Mouse (Mus musculus) adrenal gland, postnatal 25 days (tissue): ENCODE data around the gene Rnf216. TPM values are rescaled to one million over a fixed set of nuclear protein-coding genes. Genes with fewer than 3 reads are reported as not detected.

Experiments used
- DNase-seq: peaks from one replicate; pipeline ENCODE4 v3.0.0; 2021; ENCODE audit warnings: mixed read lengths
- microRNA-seq, 2 experiments: library from miRNA; unstranded; fragments of <30 nt; microRNA quantifications; one replicate each; pipeline ENCODE4 v1.2.0; 2021
- total RNA-seq: library from RNA; stranded (reverse); gene quantifications from 2 replicates; pipeline ENCODE4 v1.2.3, GENCODE M21; 2021

Rnf216 gene
- total RNA-seq, 1 experiment from 2014 or later = 58.8 TPM

DNA sequence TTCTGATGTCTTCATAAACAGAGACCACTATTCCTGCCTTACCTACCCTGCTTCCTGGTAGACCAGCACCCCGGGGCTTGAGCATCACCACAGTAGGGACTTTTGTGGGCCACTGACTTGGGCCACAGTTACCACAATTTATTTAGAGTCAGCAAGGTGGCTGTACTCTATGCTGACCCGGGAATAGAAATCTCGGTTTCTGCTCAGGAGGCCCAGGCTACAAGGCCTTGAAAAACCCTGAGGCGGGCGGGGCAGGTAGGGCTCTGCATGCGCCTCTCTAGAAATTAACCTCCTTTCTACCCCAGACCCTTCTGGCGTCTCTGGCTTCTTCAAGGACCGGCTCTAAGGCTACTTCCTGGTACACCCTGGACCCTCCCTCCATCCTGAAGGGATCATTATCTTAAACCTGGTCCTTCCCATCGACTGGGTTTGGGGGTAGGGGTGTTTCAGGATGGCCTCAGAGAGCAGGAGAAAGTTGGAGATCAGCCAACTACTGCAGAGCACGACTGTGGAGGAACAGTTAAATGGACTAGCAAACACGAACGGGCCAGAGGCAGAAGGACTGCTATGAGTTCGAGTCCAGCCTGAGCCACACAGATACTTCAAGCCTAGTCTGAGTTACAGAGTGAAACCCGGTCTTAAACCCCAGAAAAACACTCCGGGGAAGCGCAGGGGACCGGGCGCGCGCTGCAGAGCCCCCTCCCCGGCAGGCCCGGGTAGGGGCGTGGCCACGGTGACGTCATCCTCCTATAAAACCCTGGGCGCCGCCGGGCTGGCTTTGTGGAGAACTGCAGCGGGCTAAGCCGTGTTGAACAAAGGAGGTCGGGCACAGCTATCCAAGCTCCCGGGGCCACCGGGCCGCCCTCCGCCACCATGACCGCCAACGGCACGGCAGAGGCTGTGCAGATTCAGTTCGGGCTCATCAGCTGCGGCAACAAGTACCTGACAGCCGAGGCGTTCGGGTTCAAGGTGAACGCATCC, 152.9 kb downstream of the Rnf216 start, which contains the start of gene Fscn1:
Fscn1 (plus strand) TSS at position 768 of the 981 bp plus-strand sequence.
- DNase-seq = peak; percentile 88

DNA sequence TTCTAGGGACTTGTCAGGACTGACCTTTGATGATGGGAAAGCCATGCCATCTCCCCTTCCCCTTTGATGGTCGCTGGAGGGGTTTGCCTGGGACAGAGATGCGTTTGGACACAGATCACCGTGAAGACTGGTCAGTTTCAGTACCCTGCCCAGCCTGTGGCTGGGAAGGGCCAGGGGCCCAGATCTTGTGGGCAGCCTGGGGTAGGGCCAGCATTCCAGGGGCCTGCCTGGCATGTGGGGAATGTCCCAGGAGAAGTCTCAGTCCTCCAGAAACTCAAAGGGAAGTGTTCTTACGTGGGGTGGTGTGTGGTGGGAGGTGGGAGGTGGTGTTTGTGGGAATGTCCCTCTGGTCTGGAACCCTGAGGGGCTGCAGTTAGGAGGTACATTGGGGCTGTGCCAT, 153.6 kb downstream of the Rnf216 start:
- no peak for DNase-seq

DNA sequence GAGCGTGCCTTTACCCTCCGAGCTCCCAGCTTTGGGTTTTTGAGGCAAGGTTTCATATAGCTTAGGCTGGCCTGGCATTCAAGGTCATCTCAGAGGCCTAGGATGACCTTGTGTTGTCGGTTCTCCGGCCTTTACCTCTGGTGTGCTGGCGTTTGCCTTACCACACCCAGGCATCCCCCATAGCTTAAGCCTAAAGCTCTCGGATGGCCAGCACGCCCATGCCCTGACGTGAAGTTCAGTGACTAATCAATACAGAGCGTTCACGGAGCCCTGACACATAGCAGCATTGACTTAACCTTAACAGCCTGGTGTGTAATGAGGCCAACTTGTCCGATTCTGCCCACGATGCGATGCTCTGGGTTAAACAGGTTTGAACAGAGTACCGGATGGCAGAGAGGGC, 154.3 kb downstream of the Rnf216 start:
- DNase-seq = no peak

DNA sequence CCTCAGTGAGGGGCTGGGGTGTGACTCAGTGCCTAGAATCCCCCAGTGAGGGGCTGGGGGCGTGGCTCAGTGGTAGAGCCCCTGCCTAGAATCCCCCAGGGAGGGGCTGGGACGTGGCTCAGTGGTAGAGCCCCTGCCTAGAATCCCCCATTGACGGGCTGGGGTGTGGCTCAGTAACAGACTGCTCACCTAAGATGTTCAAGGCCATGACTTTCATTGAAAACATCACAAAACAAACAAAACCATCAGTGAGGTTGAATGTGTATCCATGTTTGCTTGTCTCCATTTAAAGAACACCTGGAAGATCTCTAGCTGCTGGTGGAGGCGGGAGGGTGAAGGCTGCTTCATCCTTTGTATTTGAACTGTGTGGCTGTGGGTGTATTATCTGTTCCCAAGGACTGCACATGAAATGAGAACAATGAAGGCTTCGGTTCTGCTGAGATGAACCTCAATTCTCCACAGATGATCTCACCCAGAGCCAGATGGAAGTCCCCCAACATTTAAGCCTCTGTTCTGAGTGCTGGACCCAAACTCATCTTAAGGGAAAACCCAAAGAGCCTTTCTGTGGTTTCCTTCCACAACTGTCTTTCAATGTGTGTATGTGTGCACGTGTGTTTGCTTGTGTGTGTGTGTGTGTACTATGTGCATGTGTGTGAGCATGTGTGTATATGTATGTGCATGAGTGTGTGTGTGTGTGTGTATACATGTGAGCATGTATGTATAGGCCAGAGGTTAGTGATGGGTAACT, 155.7 kb downstream of the Rnf216 start:
- DNase-seq = no peak

DNA sequence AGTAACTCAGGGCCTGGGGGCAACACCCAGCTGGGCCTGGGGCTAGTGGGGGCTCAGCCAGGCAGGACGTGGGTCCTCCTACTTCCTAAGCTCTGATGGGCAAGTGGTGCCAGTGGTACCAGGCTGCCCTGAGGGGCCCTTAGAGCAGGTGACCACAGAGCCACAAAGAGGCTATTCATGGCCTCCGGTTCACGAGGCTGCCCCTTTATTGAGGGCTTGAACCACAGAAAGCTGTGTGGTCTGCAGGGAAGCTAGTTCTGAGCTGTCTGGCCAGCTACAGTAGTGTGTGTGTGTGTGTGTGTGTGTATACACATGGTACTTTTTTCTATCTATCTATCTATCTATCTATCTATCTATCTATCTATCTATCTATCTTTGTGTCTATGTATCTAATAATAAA, 159.2 kb downstream of the Rnf216 start:
- DNase-seq = no peak

DNA sequence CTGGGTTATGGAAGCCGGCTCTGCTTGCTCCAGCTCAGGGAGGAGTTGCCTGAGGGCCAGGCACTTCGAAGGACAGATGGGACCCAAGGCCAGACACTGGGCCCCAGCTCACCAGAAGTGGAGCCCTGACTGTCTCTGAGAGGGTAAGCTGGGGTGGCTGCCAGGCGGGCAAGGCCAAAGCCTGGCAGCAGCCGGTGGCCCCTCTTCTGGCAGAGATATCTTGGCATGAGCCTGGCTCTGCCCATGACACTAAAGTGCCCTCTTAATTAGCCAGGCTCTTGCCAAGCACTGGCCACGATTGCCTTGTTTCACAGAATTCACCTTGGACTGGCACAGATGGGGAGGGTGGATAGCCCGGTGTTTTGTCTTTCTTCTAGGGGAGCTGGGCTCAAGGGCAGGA, 162.4 kb downstream of the Rnf216 start:
- DNase-seq = peak; percentile 74

DNA sequence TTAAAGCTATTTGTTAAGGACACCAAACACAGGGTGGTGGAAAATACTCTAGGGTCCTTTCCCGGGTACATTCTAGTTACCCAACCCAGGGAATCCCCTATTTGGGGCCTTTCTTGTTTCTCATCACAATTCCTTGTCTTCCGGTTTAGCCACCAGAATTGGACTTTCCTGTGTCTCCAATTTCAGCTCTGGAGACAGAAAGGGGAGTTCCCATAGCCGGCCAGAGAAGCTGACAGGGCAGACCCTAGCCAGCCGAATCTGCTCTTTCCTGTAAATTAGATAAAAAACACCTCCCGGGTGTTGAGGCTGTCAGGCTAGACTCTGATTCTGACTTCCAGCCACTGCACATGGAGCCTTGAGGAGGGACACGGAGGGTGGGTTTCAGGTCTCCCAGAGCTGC, 163.2 kb downstream of the Rnf216 start:
- no peak for DNase-seq

DNA sequence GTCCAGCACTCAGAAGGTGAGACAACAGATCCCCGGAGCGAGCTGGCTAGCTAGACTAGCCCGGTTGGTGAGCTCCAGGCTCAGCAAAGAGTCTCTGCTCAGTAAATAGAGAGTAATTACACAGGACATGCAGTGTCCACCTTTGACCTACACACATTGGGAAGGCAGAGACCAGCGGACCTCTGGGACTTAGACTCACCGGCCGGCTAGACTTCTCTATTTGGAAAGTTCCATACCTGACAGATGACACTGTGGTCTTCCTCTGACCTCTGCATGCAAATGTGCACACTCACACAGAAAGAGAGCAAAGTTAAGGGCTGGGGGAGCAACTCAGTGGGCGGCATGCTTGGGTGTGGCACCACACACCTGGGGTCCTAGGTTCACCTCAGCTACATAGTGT, 165.3 kb downstream of the Rnf216 start:
- no peak for DNase-seq

DNA sequence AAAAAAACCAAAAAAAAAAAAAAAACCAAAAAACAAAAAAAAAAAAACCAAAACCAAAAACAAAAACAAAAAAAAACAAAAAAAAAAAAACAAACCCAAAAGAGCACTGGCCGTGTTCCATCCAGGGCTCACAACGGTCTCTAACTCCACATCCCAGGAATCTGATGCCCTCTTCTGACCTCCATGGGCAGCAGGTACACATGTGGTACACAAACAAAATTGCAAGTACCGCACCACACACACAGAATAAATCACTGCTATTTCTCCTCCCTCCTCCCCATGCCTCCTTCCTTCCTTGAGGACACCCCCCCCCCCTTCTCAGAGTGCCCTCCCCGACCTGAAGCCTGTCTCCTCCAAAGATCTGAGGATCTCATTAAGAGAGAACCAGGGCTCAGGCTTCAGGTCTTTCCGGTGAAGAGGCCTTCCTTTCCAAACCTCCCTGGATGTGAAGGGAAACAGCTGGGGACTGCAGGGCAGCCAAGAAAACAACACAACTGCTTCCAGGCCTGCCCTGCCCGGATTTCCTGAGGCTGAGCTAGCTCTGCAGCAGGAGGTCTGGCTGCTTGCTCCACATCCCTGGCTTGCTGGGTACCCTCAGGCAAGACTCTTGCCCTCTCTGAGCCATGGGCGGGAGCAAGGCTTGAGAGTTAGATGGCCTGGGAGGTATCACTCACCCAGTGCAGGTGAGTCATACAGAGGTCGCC, 167.7 kb downstream of the Rnf216 start:
- no peak for DNase-seq

Small RNAs within 50 kb of the gene (microRNA-seq; reads per million reads assigned to microRNA genes)
- 0 reads per million in 2 experiments for gene Gm44405

Other genes starting within 250 kb of the Rnf216 start
- 14.5 and 19.8 TPM in 2 replicates for gene Fbxl18, start 217.6 kb downstream of the Rnf216 start, total RNA-seq
- gene Actb, start 206.2 kb downstream of the Rnf216 start, total RNA-seq = 2,846 and 3,181 TPM in 2 replicates
- gene Fscn1, start 152.7 kb downstream of the Rnf216 start, total RNA-seq = 36.1 and 51.3 TPM in 2 replicates
- 0.15 TPM in 1 of 2 replicates, not detected in the other for gene Olfr718-ps1, start 34.6 kb upstream of the Rnf216 start, total RNA-seq
- gene Rbak, start 67.8 kb upstream of the Rnf216 start, total RNA-seq = 17.3 and 18.5 TPM in 2 replicates
- gene Spdye4b, start 68.0 kb upstream of the Rnf216 start, total RNA-seq = not detected in 2 replicates
- gene Spdye4a, start 113.9 kb upstream of the Rnf216 start, total RNA-seq = not detected in 2 replicates
- gene Zfp12, start 122.2 kb upstream of the Rnf216 start, total RNA-seq = 22.3 and 22.9 TPM in 2 replicates
- 7.4 and 11.6 TPM in 2 replicates for gene Zfp316, start 157.0 kb upstream of the Rnf216 start, total RNA-seq
- gene Zfp853, start 180.6 kb upstream of the Rnf216 start, total RNA-seq = 0.24 and 0.29 TPM in 2 replicates
- gene E130309D02Rik, start 202.4 kb upstream of the Rnf216 start, total RNA-seq = 36.5 and 39.8 TPM in 2 replicates
- 58.7 and 66.5 TPM in 2 replicates for gene Zdhhc4, start 216.3 kb upstream of the Rnf216 start, total RNA-seq
- gene Grid2ip, start 244.3 kb upstream of the Rnf216 start, total RNA-seq = 0.73 and 0.95 TPM in 2 replicates